Comparison of ENCODE assay signal across 9 mouse cellular contexts in genomic region chr13:13784420-13784936, GRCm38 (mm10). TPM values are rescaled to one million over a fixed set of nuclear protein-coding genes. Genes with fewer than 3 reads are reported as not detected.
DNase-seq lines count a peak whose midpoint lies in the region; ATAC-seq and TF ChIP-seq lines count a peak whose summit lies in the region.
"Had no signal": no experiment of that assay in that cellular context is flagged by ENCODE, and none has a peak within 500 bp of the region (broad histone marks: within the 10 kb centered on the region; RNA-seq: fewer than 3 reads in every experiment).

No protein-coding gene starts in this region.

- H3K9me3 ChIP-seq in heart, embryonic 10.5 days: no peaks in the 10 kb centered on the region
- peaks cover 4% of the 10 kb centered on the region for H3K9me3 ChIP-seq in CH12.LX (replicated peaks; ENCODE audit: low read length)
- no peaks in the 10 kb centered on the region for H3K9me3 ChIP-seq in embryonic facial prominence, embryonic 12.5 days

- TF ChIP-seq POLR2A in CH12.LX (IDR thresholded peaks at IDR 0.05; ENCODE audit: low read depth, low read length): no peak
- TF ChIP-seq POLR2A in olfactory bulb, adult 2 months (IDR thresholded peaks at IDR 0.05; ENCODE audit: insufficient read depth, low read depth, low read length): no peak

- H3K4me3 ChIP-seq in heart, embryonic 10.5 days: peak overlapping the region; percentile 68
- peak overlapping the region in 1 of 3 experiments; percentile 33 for H3K4me3 ChIP-seq in CH12.LX (replicated peaks in 1 of 3; ENCODE audit: low read depth in 2 of 3, low read length in 2 of 3, poor library complexity in 1 of 3)
- peak overlapping the region; percentile 61 for H3K4me3 ChIP-seq in embryonic facial prominence, embryonic 12.5 days
- H3K4me3 ChIP-seq in olfactory bulb, adult 2 months (ENCODE audit: insufficient read depth, low read depth, low read length): peak overlapping the region; percentile 90

- H3K79me2 ChIP-seq in CH12.LX (replicated peaks; ENCODE audit: control insufficient read depth, extremely low read depth, insufficient read depth, poor library complexity, severe bottlenecking): no peaks in the 10 kb centered on the region

- in situ Hi-C loops in CH12.LX (cut with MboI; ENCODE audit: low pct_ligation_motif_present, low pct_unique_long_range_greater_than_20kb, low sequenced_read_pairs): no loop called here

- peak; percentile 75 for DNase-seq in heart, embryonic 10.5 days (ENCODE audit: low spot score)
- no peak for DNase-seq in heart, adult 8-10 months (ENCODE audit: low spot score)
- DNase-seq in CH12.LX (ENCODE audit: extremely low read depth): no peak
- DNase-seq in kidney, postnatal 4 days: peak; percentile 13 to 18
- no peak for DNase-seq in c-Kit-positive CD71-positive TER-119-positive erythroid progenitor cells, embryonic 14.5 days (ENCODE audit: low spot score)

- dilution Hi-C loops in CH12.LX (cut with MboI; ENCODE audit: extremely low pct_ligation_motif_present, extremely low pct_unique_long_range_greater_than_20kb, low sequenced_read_pairs): no loop called here

- TF ChIP-seq RAD21 in CH12.LX (IDR thresholded peaks at IDR 0.05; ENCODE audit: low read depth, low read length): no peak

- TF ChIP-seq EP300 in CH12.LX (IDR thresholded peaks at IDR 0.05; ENCODE audit: low read length): no peak

- peak; percentile 44 for ATAC-seq in embryonic facial prominence, embryonic 12.5 days (ENCODE audit: insufficient number of reproducible peaks, insufficient read depth, low FRiP score, low TSS enrichment)
- no peak for ATAC-seq in megakaryocyte progenitor cell, adult 5-6 weeks (replicated peaks; ENCODE audit: poor library complexity)

- peak overlapping the region; percentile 77 for H3K4me2 ChIP-seq in CH12.LX (ENCODE audit: insufficient read depth, low read depth, poor library complexity, severe bottlenecking)
- peak overlapping the region; percentile 88 for H3K4me2 ChIP-seq in embryonic facial prominence, embryonic 12.5 days (replicated peaks)

- no peak overlapping the region for H3K9ac ChIP-seq in CH12.LX (ENCODE audit: insufficient read depth, low read depth)
- H3K9ac ChIP-seq in embryonic facial prominence, embryonic 12.5 days: peak overlapping the region; percentile 54

- H3K27ac ChIP-seq in heart, embryonic 10.5 days: no peak overlapping the region
- H3K27ac ChIP-seq in CH12.LX (ENCODE audit: insufficient read depth, low read depth): no peak overlapping the region
- H3K27ac ChIP-seq in embryonic facial prominence, embryonic 12.5 days: no peak overlapping the region
- peak overlapping the region; percentile 91 for H3K27ac ChIP-seq in olfactory bulb, adult 2 months (ENCODE audit: insufficient read depth, low read depth, low read length)

- peaks cover 24% of the 10 kb centered on the region for H3K4me1 ChIP-seq in heart, embryonic 10.5 days
- H3K4me1 ChIP-seq in CH12.LX (ENCODE audit: control insufficient read depth in 1 of 2, insufficient read depth in 2 of 2): peaks cover 23 to 35% of the 10 kb centered on the region in 2 experiments
- no peaks in the 10 kb centered on the region for H3K4me1 ChIP-seq in embryonic facial prominence, embryonic 12.5 days
- peaks cover 26% of the 10 kb centered on the region for H3K4me1 ChIP-seq in olfactory bulb, adult 2 months (ENCODE audit: control insufficient read depth, insufficient read depth, low read length)

- H3K36me3 ChIP-seq in heart, embryonic 10.5 days: no peaks in the 10 kb centered on the region
- H3K36me3 ChIP-seq in CH12.LX (replicated peaks in 1 of 2; ENCODE audit: control insufficient read depth in 1 of 2, insufficient read depth in 1 of 2, low read length in 1 of 2): peaks cover 9 to 34% of the 10 kb centered on the region in 2 experiments
- H3K36me3 ChIP-seq in embryonic facial prominence, embryonic 12.5 days: no peaks in the 10 kb centered on the region

- peaks cover 71% of the 10 kb centered on the region for H3K27me3 ChIP-seq in heart, embryonic 10.5 days (ENCODE audit: insufficient read depth, poor library complexity, severe bottlenecking)
- H3K27me3 ChIP-seq in CH12.LX (replicated peaks): no peaks in the 10 kb centered on the region
- H3K27me3 ChIP-seq in embryonic facial prominence, embryonic 12.5 days: peaks cover 41% of the 10 kb centered on the region

- TF ChIP-seq CTCF in CH12.LX (conservative IDR thresholded peaks at IDR 0.05 in 1 of 2, IDR thresholded peaks at IDR 0.05 in 1 of 2; ENCODE audit: low read depth in 2 of 2, low read length in 2 of 2): no peak
- TF ChIP-seq CTCF in olfactory bulb, adult 2 months (IDR thresholded peaks at IDR 0.05; ENCODE audit: insufficient read depth, low read depth, low read length): no peak

- 1% methylated on average over 45 of the region's 59 CpGs for WGBS in heart, embryonic 10.5 days
- WGBS in embryonic facial prominence, embryonic 12.5 days: 1% methylated on average over 53 of the region's 59 CpGs
- under 1% methylated on average over 59 of the region's 59 CpGs for WGBS in olfactory bulb, adult 2 months

TF ChIP-seq in CH12.LX, 34 proteins besides CTCF, POLR2A, EP300 and RAD21:
- no peak for TF ChIP-seq SMC3 (IDR thresholded peaks at IDR 0.05; ENCODE audit: low read depth, low read length)
- TF ChIP-seq ZMIZ1 (IDR thresholded peaks at IDR 0.05; ENCODE audit: low read depth, low read length): no peak
- no peak for TF ChIP-seq MAZ (IDR thresholded peaks at IDR 0.05; ENCODE audit: low read depth, low read length)
- no peak for TF ChIP-seq ZC3H11A (IDR thresholded peaks at IDR 0.05; ENCODE audit: low read depth, low read length)

RNA-seq across cellular contexts. Expression of gene Gng4, which starts 0.6 kb away (rescaled TPM):
- 0.16 and 0.51 TPM in 2 replicates for polyA plus RNA-seq in heart, embryonic 10.5 days (2016; fragmentation: Nextera tagmentation; extraction: Ambion mirVana)
- total RNA-seq in heart, adult 8-10 months (2022): under 1 TPM; 0.22 to 0.41 (median 0.31) TPM
- total RNA-seq in CH12.LX (2012; rRNA removed) (not detected in 2 replicates), CH12.LX (2014; rRNA removed) (not detected in 2 replicates)
- not detected in 2 replicates for polyA plus RNA-seq in CH12.LX (2012; ENCODE audit: insufficient read length, low read depth)
- polyA plus RNA-seq in embryonic facial prominence, embryonic 12.5 days (2016; fragmentation: Nextera tagmentation; extraction: Ambion mirVana): 4.5 and 4.6 TPM in 2 replicates
- 369 and 482 TPM in 2 replicates for polyA plus RNA-seq in olfactory bulb, adult 2 months (2012; ENCODE audit: insufficient read depth, insufficient read length, low replicate concordance, missing spikeins)
- total RNA-seq in megakaryocyte progenitor cell, adult 5-6 weeks (2015): not detected in 2 replicates
- total RNA-seq in megakaryocyte progenitor cell, adult 5-6 weeks (2017): not detected in 2 replicates
- polyA plus RNA-seq: G1E had no signal

Comparison
In these comparisons a context has a peak if more than half of its experiments do, and no peak if none do; other contexts are left out.
1. DNase-seq: peak in heart, embryonic 10.5 days (single experiment) and kidney, postnatal 4 days (2 of 2); none in heart, adult 8-10 months (single experiment), CH12.LX (single experiment) and c-Kit-positive CD71-positive TER-119-positive erythroid progenitor cells, embryonic 14.5 days (single experiment).
2. RNA of gene Gng4, which starts 0.6 kb away (polyA plus RNA-seq): 369 to 482 TPM in olfactory bulb, adult 2 months; 4.5 to 4.6 TPM in embryonic facial prominence, embryonic 12.5 days, 0.16 to 0.51 TPM in heart, embryonic 10.5 days and not detected in CH12.LX; every median in the first group is over 10 times any median in the second.